Mouse (Mus musculus): ENCODE results near the gene Ckm. TPM values are rescaled to one million over a fixed set of nuclear protein-coding genes. Genes with fewer than 3 reads are reported as not detected.

The Ckm gene
- polyA plus RNA-seq, 1 experiment from 2014 or later, result 0.34 TPM

DNA sequence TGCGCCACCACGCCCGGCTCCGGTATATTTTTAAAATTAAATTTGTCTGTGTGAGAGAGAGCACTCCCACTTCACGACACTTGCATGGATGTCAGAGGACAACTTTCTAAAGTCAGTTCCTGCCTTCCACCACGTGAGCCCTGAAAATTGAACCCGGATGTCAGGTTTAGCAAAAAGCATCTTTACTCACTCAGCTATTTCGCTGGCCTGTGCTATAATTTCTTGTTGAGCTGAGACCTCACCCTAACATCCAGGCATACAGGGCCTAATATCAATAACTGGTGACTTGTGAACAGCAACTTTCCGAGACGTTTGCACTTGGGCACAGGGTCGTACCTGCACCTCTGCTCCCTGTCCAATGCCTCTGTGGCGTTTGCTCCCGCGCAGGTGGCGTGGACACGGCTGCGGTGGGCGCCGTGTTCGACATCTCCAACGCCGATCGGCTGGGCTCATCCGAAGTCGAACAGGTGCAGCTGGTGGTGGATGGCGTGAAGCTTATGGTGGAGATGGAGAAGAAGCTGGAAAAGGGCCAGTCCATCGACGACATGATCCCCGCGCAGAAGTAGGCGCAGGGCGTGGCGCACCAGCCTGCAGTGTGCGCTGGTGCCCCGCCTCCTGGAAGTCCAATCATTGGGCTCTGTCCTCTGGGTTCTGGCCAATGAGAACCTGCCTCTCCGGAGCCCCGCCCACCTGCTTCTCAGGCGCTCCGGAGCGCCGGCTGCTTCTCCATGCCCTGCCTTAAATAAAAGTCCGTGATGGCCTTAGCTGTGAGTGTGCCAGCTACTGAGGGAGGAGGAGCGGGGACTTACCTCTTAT, 16.5 kb downstream of the Ckm start:
- peaks cover 64% of the 10 kb centered on the region for H3K27me3 ChIP-seq
- ATAC-seq (ENCODE audit: low FRiP score), result peak; percentile 96
- peak overlapping the region; percentile 60 for H3K4me2 ChIP-seq (replicated peaks)
- H3K27ac ChIP-seq, result no peak overlapping the region
- H3K4me1 ChIP-seq, result 0 out of 2 replicates have a peak, but pooled peaks cover 2% of the 10 kb centered on the region
- H3K9ac ChIP-seq, result 0 out of 2 replicates have a peak overlapping the region, but pooled peaks have one; percentile 32
- H3K9me3 ChIP-seq (replicated peaks), result no peaks in the 10 kb centered on the region
- peaks cover 17% of the 10 kb centered on the region for H3K36me3 ChIP-seq
- peak overlapping the region; percentile 36 for H3K4me3 ChIP-seq
- WGBS, result 14% methylated on average over 43 of the region's 43 CpGs

DNA sequence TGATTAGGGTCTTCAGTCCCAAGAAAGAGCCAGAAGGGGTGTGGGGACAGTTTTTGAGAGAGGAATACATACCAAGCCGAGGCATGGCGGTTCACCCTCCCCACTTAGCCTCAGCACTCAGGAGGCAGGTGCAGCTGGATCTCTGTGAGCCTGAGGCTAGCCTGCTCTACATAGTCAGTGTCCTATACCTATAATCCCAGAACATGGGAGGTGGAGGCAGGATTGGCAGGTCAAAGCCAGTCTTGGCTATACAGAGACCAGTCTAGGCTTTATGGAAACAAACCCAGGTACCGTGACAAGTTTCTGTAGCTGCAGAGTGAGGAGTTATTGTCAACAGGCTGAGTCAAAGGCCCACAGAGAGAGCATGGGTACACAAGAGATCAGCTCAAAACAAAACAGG, 18.5 kb downstream of the Ckm start:
- Histone ChIP-seq H3K4me2 (replicated peaks) (no peak overlapping the region), H3K27ac (no peak overlapping the region), H3K4me3 (no peak overlapping the region), H3K9me3 (replicated peaks) (no peaks in the 10 kb centered on the region), H3K9ac (no peak overlapping the region), H3K4me1 (0 out of 2 replicates have a peak, but pooled peaks cover 2% of the 10 kb centered on the region), H3K27me3 (peaks cover 47% of the 10 kb centered on the region), H3K36me3 (peaks cover 38% of the 10 kb centered on the region)
- no peak for ATAC-seq (ENCODE audit: low FRiP score)
- 88% methylated on average over 3 of the region's 3 CpGs for WGBS

GRCm38 (mm10) chr7:19424051-19424450, 19.5 kb downstream of the Ckm start:
- H3K9me3 ChIP-seq (replicated peaks), result no peaks in the 10 kb centered on the region
- WGBS, result 76% methylated on average over 4 of the region's 4 CpGs
- peaks cover 37% of the 10 kb centered on the region for H3K27me3 ChIP-seq
- H3K27ac ChIP-seq, result no peak overlapping the region
- H3K36me3 ChIP-seq, result peaks cover 48% of the 10 kb centered on the region
- H3K4me2 ChIP-seq (replicated peaks), result no peak overlapping the region
- peaks cover 2% of the 10 kb centered on the region; the same call in 1 of the 2 replicates for H3K4me1 ChIP-seq
- no peak overlapping the region for H3K9ac ChIP-seq
- no peak for ATAC-seq (ENCODE audit: low FRiP score)
- no peak overlapping the region for H3K4me3 ChIP-seq

- Histone ChIP-seq H3K27me3 (peaks cover 17% of the 10 kb centered on the region), H3K9me3 (replicated peaks) (no peaks in the 10 kb centered on the region), H3K4me3 (no peak overlapping the region), H3K27ac (no peak overlapping the region), H3K4me2 (replicated peaks) (no peak overlapping the region), H3K36me3 (peaks cover 69% of the 10 kb centered on the region), H3K4me1 (peaks cover 2% of the 10 kb centered on the region; the same call in 1 of the 2 replicates), H3K9ac (no peak overlapping the region)
- WGBS, result 81% methylated on average over 6 of the region's 6 CpGs
- ATAC-seq (ENCODE audit: low FRiP score), result no peak
These were observed 21.8 kb downstream of the Ckm start for GRCm38 (mm10) chr7:19426349-19426748.

DNA sequence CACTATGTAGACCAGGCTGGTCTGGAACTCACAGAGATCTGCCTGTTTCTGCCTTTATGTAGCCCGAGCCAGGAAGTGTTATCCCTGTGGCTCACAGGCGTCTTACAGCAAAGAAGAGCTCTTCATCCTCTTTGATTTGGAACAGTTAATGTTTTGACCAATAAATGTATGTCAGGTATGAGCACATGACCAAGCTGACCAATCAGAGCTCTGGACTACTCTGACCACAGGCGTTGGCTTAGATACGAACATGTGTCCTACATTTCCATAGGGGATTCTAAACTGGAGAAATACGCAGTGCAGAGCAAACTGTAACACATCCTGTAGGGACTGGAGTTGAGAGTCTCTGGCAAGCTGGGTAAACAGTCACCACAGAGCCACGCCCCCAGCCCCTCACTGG, 22.3 kb downstream of the Ckm start:
- Histone ChIP-seq H3K27me3 (peaks cover 12% of the 10 kb centered on the region), H3K36me3 (peaks cover 75% of the 10 kb centered on the region), H3K9me3 (replicated peaks) (no peaks in the 10 kb centered on the region), H3K9ac (no peak overlapping the region), H3K27ac (no peak overlapping the region), H3K4me2 (replicated peaks) (no peak overlapping the region), H3K4me1 (no peaks in the 10 kb centered on the region; the same call in 1 of the 2 replicates), H3K4me3 (no peak overlapping the region)
- 89% methylated on average over 6 of the region's 6 CpGs for WGBS
- no peak for ATAC-seq (ENCODE audit: low FRiP score)

DNA sequence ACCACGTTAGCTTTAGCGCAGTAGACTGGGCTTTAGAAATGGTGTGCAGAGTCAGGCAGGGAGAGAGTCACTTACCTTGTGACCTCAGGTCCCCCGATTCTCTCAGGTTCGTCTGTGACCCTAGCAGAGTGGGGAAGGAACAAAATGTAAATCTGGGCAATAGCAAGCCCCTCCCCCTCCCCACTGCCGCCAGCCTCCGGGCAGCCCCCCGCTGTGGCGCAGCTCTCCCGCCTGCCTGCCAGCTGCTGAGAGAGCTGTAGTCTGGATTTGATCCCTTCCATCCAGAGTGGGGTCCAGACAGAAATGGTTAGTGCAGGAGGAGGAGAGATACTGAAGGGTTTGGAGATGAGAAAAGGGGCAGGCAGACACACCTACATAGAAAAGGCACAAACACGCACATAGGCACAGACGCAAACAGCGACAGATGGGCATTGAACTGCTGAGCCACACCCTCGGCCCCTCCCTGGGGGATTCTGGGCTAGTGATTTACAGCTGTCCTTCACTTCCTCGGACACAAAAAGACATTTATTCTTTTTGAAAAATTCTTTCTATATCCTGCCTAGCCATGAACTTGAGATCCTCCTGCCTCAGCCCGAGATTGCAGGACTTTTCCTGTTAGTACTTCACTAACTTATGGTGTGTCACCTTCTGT, 23.5 kb downstream of the Ckm start:
- Histone ChIP-seq H3K9ac (no peak overlapping the region), H3K27me3 (peaks cover 2% of the 10 kb centered on the region; the same call in 1 of the 2 replicates), H3K4me2 (replicated peaks) (no peak overlapping the region), H3K4me3 (no peak overlapping the region), H3K36me3 (peaks cover 87% of the 10 kb centered on the region), H3K4me1 (no peaks in the 10 kb centered on the region; the same call in 1 of the 2 replicates), H3K27ac (no peak overlapping the region), H3K9me3 (replicated peaks) (0 out of 2 replicates have a peak, but pooled peaks cover 4% of the 10 kb centered on the region)
- WGBS, result 58% methylated on average over 15 of the region's 15 CpGs
- no peak for ATAC-seq (ENCODE audit: low FRiP score)

- H3K9me3 ChIP-seq (replicated peaks), result 0 out of 2 replicates have a peak, but pooled peaks cover 4% of the 10 kb centered on the region
- no peak overlapping the region for H3K4me2 ChIP-seq (replicated peaks)
- H3K4me1 ChIP-seq, result no peaks in the 10 kb centered on the region; the same call in 1 of the 2 replicates
- peaks cover 99% of the 10 kb centered on the region for H3K36me3 ChIP-seq
- no peak overlapping the region for H3K27ac ChIP-seq
- no peak overlapping the region for H3K4me3 ChIP-seq
- ATAC-seq (ENCODE audit: low FRiP score), result no peak
- WGBS, result 74% methylated on average over 8 of the region's 8 CpGs
- H3K9ac ChIP-seq, result no peak overlapping the region
- no peaks in the 10 kb centered on the region for H3K27me3 ChIP-seq
These were observed 25.1 kb downstream of the Ckm start for GRCm38 (mm10) chr7:19429726-19430125.

- no peaks in the 10 kb centered on the region; the same call in 1 of the 2 replicates for H3K4me1 ChIP-seq
- no peak overlapping the region for H3K9ac ChIP-seq
- no peaks in the 10 kb centered on the region for H3K27me3 ChIP-seq
- no peak overlapping the region for H3K4me3 ChIP-seq
- H3K9me3 ChIP-seq (replicated peaks), result 0 out of 2 replicates have a peak, but pooled peaks cover 4% of the 10 kb centered on the region
- WGBS, result 90% methylated on average over 6 of the region's 6 CpGs
- peaks cover 99% of the 10 kb centered on the region for H3K36me3 ChIP-seq
- no peak for ATAC-seq (ENCODE audit: low FRiP score)
- H3K4me2 ChIP-seq (replicated peaks), result no peak overlapping the region
- no peak overlapping the region for H3K27ac ChIP-seq
These were observed 25.8 kb downstream of the Ckm start for GRCm38 (mm10) chr7:19430402-19430801.

- Histone ChIP-seq H3K27ac (no peak overlapping the region), H3K9me3 (replicated peaks) (0 out of 2 replicates have a peak, but pooled peaks cover 4% of the 10 kb centered on the region), H3K4me2 (replicated peaks) (no peak overlapping the region), H3K4me3 (no peak overlapping the region), H3K36me3 (peaks cover 98% of the 10 kb centered on the region), H3K4me1 (no peaks in the 10 kb centered on the region; the same call in 1 of the 2 replicates), H3K9ac (no peak overlapping the region), H3K27me3 (no peaks in the 10 kb centered on the region)
- ATAC-seq (ENCODE audit: low FRiP score), result no peak
- 96% methylated on average over 2 of the region's 2 CpGs for WGBS
These were observed 27.9 kb downstream of the Ckm start for GRCm38 (mm10) chr7:19432475-19432874.

GRCm38 (mm10) chr7:19436276-19436675, 31.7 kb downstream of the Ckm start:
- H3K27me3 ChIP-seq, result no peaks in the 10 kb centered on the region
- H3K27ac ChIP-seq, result no peak overlapping the region
- no peaks in the 10 kb centered on the region for H3K4me1 ChIP-seq
- no peak overlapping the region for H3K4me3 ChIP-seq
- 0 out of 2 replicates have a peak, but pooled peaks cover 4% of the 10 kb centered on the region for H3K9me3 ChIP-seq (replicated peaks)
- no peak overlapping the region for H3K4me2 ChIP-seq (replicated peaks)
- peaks cover 82% of the 10 kb centered on the region for H3K36me3 ChIP-seq
- no peak for ATAC-seq (ENCODE audit: low FRiP score)
- no peak overlapping the region for H3K9ac ChIP-seq
- 93% methylated on average over 2 of the region's 2 CpGs for WGBS

DNA sequence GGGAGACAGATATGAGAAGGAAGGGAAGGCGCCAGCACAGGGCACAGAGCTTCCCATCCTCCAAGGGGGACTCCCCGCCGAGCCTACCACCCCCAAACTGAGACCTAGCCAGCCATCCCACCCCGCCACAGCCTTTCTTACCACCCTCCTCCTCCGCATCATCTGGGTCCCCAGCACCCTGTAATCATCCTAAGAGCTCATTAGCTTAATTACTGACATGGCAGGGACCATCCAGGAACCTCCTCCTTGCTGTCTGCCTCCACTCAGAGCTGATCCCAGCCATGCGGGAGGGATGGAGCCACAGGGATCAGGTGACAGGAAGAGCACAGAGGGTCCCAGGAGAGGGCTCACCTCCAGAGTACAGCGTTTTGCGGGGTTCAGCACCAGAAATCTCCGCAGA, 32.5 kb downstream of the Ckm start:
- no peak overlapping the region for H3K4me2 ChIP-seq (replicated peaks)
- H3K4me1 ChIP-seq, result no peaks in the 10 kb centered on the region
- H3K27ac ChIP-seq, result no peak overlapping the region
- no peak overlapping the region for H3K4me3 ChIP-seq
- 87% methylated on average over 9 of the region's 9 CpGs for WGBS
- H3K9me3 ChIP-seq (replicated peaks), result 0 out of 2 replicates have a peak, but pooled peaks cover 4% of the 10 kb centered on the region
- H3K27me3 ChIP-seq, result no peaks in the 10 kb centered on the region
- H3K36me3 ChIP-seq, result peaks cover 82% of the 10 kb centered on the region
- H3K9ac ChIP-seq, result no peak overlapping the region
- no peak for ATAC-seq (ENCODE audit: low FRiP score)

- no peak for ATAC-seq (ENCODE audit: low FRiP score)
- 94% methylated on average over 9 of the region's 9 CpGs for WGBS
- no peak overlapping the region for H3K4me2 ChIP-seq (replicated peaks)
These were observed 37.0 kb downstream of the Ckm start for GRCm38 (mm10) chr7:19441448-19442091.

More at GRCm38 (mm10) chr7:19441448-19442091, 37.0 kb downstream of the Ckm start:
- no peak overlapping the region for H3K4me3 ChIP-seq
- no peak overlapping the region for H3K27ac ChIP-seq
- peaks cover 68% of the 10 kb centered on the region for H3K36me3 ChIP-seq
- H3K9me3 ChIP-seq (replicated peaks), result no peaks in the 10 kb centered on the region
- no peaks in the 10 kb centered on the region for H3K27me3 ChIP-seq
- no peaks in the 10 kb centered on the region for H3K4me1 ChIP-seq
- no peak overlapping the region for H3K9ac ChIP-seq

Data from hindbrain, embryonic 12.5 days (tissue).